Mouse (Mus musculus) neural tube, embryonic 12.5 days (tissue): ENCODE results near the gene Hist4h4. TPM values are rescaled to one million over a fixed set of nuclear protein-coding genes. Genes with fewer than 3 reads are reported as not detected.

Source experiments
- ATAC-seq: fragments of 200-750 bp; cut with Nextera tagmentation; 2 replicates; pipeline ENCODE4 v1.8.0; 2017; ENCODE audit warnings: low read depth, mild to moderate bottlenecking, moderate TSS enrichment, moderate library complexity; ENCODE audit not compliant: low FRiP score
- H3K27ac ChIP-seq: fragments of 300-500 bp; sonication (generic); 2 replicates; pipeline ENCODE4 v1.5.1; 2016
- H3K27me3 ChIP-seq: fragments of 300-500 bp; sonication (generic); replicated peaks from 2 replicates; pipeline ENCODE4 v1.6.1; 2016; ENCODE audit warnings: mild to moderate bottlenecking
- H3K36me3 ChIP-seq: fragments of 300-500 bp; sonication (generic); 2 replicates; pipeline ENCODE4 v1.6.1; 2016; ENCODE audit warnings: mild to moderate bottlenecking
- H3K4me1 ChIP-seq: fragments of 300-500 bp; sonication (generic); 2 replicates; pipeline ENCODE4 v1.6.1; 2016
- H3K4me2 ChIP-seq: fragments of 300-500 bp; sonication (generic); replicated peaks from 2 replicates; pipeline ENCODE4 v1.6.1; 2016; ENCODE audit warnings: mild to moderate bottlenecking
- H3K4me3 ChIP-seq: fragments of 300-500 bp; sonication (generic); 2 replicates; pipeline ENCODE4 v1.5.1; 2016
- H3K9ac ChIP-seq: fragments of 300-500 bp; sonication (generic); 2 replicates; pipeline ENCODE4 v1.6.1; 2016; ENCODE audit warnings: mild to moderate bottlenecking
- H3K9me3 ChIP-seq: fragments of 300-500 bp; sonication (generic); 2 replicates; pipeline ENCODE4 v1.6.1; 2016; ENCODE audit warnings: mild to moderate bottlenecking
- WGBS: fragments of 180-500 bp; shearing (Covaris S2); methylation state at CpG from one replicate; pipeline ENCODE4 v1.1.7; 2016; 5-methylcytosine and 5-hydroxymethylcytosine counted together
- polyA plus RNA-seq: library from polyadenylated mRNA; unstranded; fragments of >200 nt; fragmentation: Nextera tagmentation; extraction: Ambion mirVana; gene quantifications from 2 replicates; pipeline ENCODE4 v1.2.1, GENCODE M21; 2016

The Hist4h4 gene
- 0.45 and 0.67 TPM in 2 replicates for polyA plus RNA-seq

- peak within 1 kb of the TSS; percentile 74 for H3K4me2 ChIP-seq
- no peaks in the 10 kb centered on the region for H3K9me3 ChIP-seq
- WGBS, result under 1% methylated on average over 50 of the region's 50 CpGs
- peak within 1 kb of the TSS; percentile 99 for H3K27ac ChIP-seq
- H3K4me3 ChIP-seq, result peak within 1 kb of the TSS; percentile 68
- H3K4me1 ChIP-seq, result peaks cover 18% of the 10 kb centered on the region
- no peaks in the 10 kb centered on the region for H3K27me3 ChIP-seq
- peak within 1 kb of the TSS; percentile 80 for H3K9ac ChIP-seq
- no peaks in the 10 kb centered on the region for H3K36me3 ChIP-seq
- peak; percentile 77 for ATAC-seq
Measured at GRCm38 (mm10) chr6:136803739-136804633, at the start of gene Hist4h4. Gene Hist4h4 (minus strand): TSS chr6:136804415.

- Histone ChIP-seq H3K4me1 (peaks cover 9% of the 10 kb centered on the region), H3K36me3 (no peaks in the 10 kb centered on the region), H3K27me3 (no peaks in the 10 kb centered on the region), H3K27ac (no peak overlapping the region), H3K4me2 (no peak overlapping the region), H3K9me3 (no peaks in the 10 kb centered on the region), H3K4me3 (no peak overlapping the region), H3K9ac (no peak overlapping the region)
- ATAC-seq, result no peak
- WGBS, result 55% methylated on average over 3 of the region's 3 CpGs
Measured at GRCm38 (mm10) chr6:136852762-136853161, 48.5 kb upstream of the Hist4h4 start.

GRCm38 (mm10) chr6:136852348-136852747, 48.1 kb upstream of the Hist4h4 start:
- H3K9ac ChIP-seq, result no peak overlapping the region
- no peaks in the 10 kb centered on the region for H3K9me3 ChIP-seq
- 86% methylated on average over 4 of the region's 4 CpGs for WGBS
- no peaks in the 10 kb centered on the region for H3K36me3 ChIP-seq
- no peak overlapping the region for H3K27ac ChIP-seq
- ATAC-seq, result no peak
- H3K4me3 ChIP-seq, result no peak overlapping the region
- no peaks in the 10 kb centered on the region for H3K27me3 ChIP-seq
- peaks cover 5% of the 10 kb centered on the region; the same call in 1 of the 2 replicates for H3K4me1 ChIP-seq
- H3K4me2 ChIP-seq, result no peak overlapping the region

- no peak overlapping the region for H3K27ac ChIP-seq
- no peak overlapping the region for H3K4me2 ChIP-seq
- H3K9ac ChIP-seq, result no peak overlapping the region
- 80% methylated on average over 6 of the region's 6 CpGs for WGBS
- no peaks in the 10 kb centered on the region for H3K36me3 ChIP-seq
- no peak for ATAC-seq
- H3K27me3 ChIP-seq, result no peaks in the 10 kb centered on the region
- H3K4me3 ChIP-seq, result no peak overlapping the region
- H3K9me3 ChIP-seq, result no peaks in the 10 kb centered on the region
- H3K4me1 ChIP-seq, result peaks cover 4% of the 10 kb centered on the region; the same call in 1 of the 2 replicates
Measured at GRCm38 (mm10) chr6:136850267-136850666, 46.1 kb upstream of the Hist4h4 start.

GRCm38 (mm10) chr6:136848971-136849370, 44.8 kb upstream of the Hist4h4 start:
- Histone ChIP-seq H3K4me1 (peaks cover 4% of the 10 kb centered on the region; the same call in 1 of the 2 replicates), H3K9me3 (no peaks in the 10 kb centered on the region), H3K4me3 (no peak overlapping the region), H3K4me2 (no peak overlapping the region), H3K9ac (no peak overlapping the region), H3K27ac (no peak overlapping the region), H3K27me3 (no peaks in the 10 kb centered on the region), H3K36me3 (no peaks in the 10 kb centered on the region)
- ATAC-seq, result no peak
- 88% methylated on average over 5 of the region's 5 CpGs for WGBS

GRCm38 (mm10) chr6:136848399-136848798, 44.2 kb upstream of the Hist4h4 start:
- no peak overlapping the region for H3K4me2 ChIP-seq
- H3K27ac ChIP-seq, result no peak overlapping the region
- 90% methylated on average over 8 of the region's 8 CpGs for WGBS
- H3K4me3 ChIP-seq, result no peak overlapping the region
- ATAC-seq, result no peak
- no peaks in the 10 kb centered on the region for H3K36me3 ChIP-seq
- no peaks in the 10 kb centered on the region for H3K9me3 ChIP-seq
- peaks cover 4% of the 10 kb centered on the region; the same call in 1 of the 2 replicates for H3K4me1 ChIP-seq
- no peaks in the 10 kb centered on the region for H3K27me3 ChIP-seq
- no peak overlapping the region for H3K9ac ChIP-seq

- Histone ChIP-seq H3K27ac (no peak overlapping the region), H3K36me3 (no peaks in the 10 kb centered on the region), H3K27me3 (no peaks in the 10 kb centered on the region), H3K4me3 (no peak overlapping the region), H3K4me2 (no peak overlapping the region), H3K9me3 (no peaks in the 10 kb centered on the region), H3K9ac (no peak overlapping the region), H3K4me1 (peaks cover 3% of the 10 kb centered on the region; the same call in 1 of the 2 replicates)
- ATAC-seq, result no peak
- 24% methylated on average over 2 of the region's 2 CpGs for WGBS
Measured at GRCm38 (mm10) chr6:136847790-136848189, 43.6 kb upstream of the Hist4h4 start.

- Histone ChIP-seq H3K4me1 (no peaks in the 10 kb centered on the region), H3K4me3 (no peak overlapping the region), H3K36me3 (no peaks in the 10 kb centered on the region), H3K4me2 (no peak overlapping the region), H3K9me3 (no peaks in the 10 kb centered on the region), H3K27me3 (no peaks in the 10 kb centered on the region), H3K9ac (no peak overlapping the region), H3K27ac (no peak overlapping the region)
- no peak for ATAC-seq
- WGBS, result 92% methylated on average over 3 of the region's 3 CpGs
Measured at GRCm38 (mm10) chr6:136847267-136847666, 43.1 kb upstream of the Hist4h4 start.

- Histone ChIP-seq H3K36me3 (no peaks in the 10 kb centered on the region), H3K27ac (no peak overlapping the region), H3K4me3 (no peak overlapping the region), H3K4me1 (no peaks in the 10 kb centered on the region), H3K9me3 (no peaks in the 10 kb centered on the region), H3K4me2 (no peak overlapping the region), H3K9ac (no peak overlapping the region), H3K27me3 (no peaks in the 10 kb centered on the region)
- 75% methylated on average over 5 of the region's 5 CpGs for WGBS
- ATAC-seq, result no peak
Measured at GRCm38 (mm10) chr6:136845706-136846480, 41.7 kb upstream of the Hist4h4 start.

GRCm38 (mm10) chr6:136844903-136845302, 40.7 kb upstream of the Hist4h4 start:
- 50% methylated on average over 2 of the region's 2 CpGs for WGBS

GRCm38 (mm10) chr6:136837323-136837722, 33.1 kb upstream of the Hist4h4 start:
- Histone ChIP-seq H3K27ac (no peak overlapping the region), H3K36me3 (no peaks in the 10 kb centered on the region), H3K27me3 (no peaks in the 10 kb centered on the region), H3K4me3 (no peak overlapping the region), H3K4me1 (no peaks in the 10 kb centered on the region), H3K9me3 (no peaks in the 10 kb centered on the region), H3K4me2 (no peak overlapping the region), H3K9ac (no peak overlapping the region)
- no peak for ATAC-seq
- WGBS, result 84% methylated on average over 3 of the region's 3 CpGs

More at GRCm38 (mm10) chr6:136844903-136845302, 40.7 kb upstream of the Hist4h4 start:
- H3K4me3 ChIP-seq, result no peak overlapping the region
- no peak for ATAC-seq
- H3K9me3 ChIP-seq, result no peaks in the 10 kb centered on the region
- no peak overlapping the region for H3K9ac ChIP-seq
- no peaks in the 10 kb centered on the region for H3K4me1 ChIP-seq
- no peak overlapping the region for H3K4me2 ChIP-seq
- H3K36me3 ChIP-seq, result no peaks in the 10 kb centered on the region
- no peak overlapping the region for H3K27ac ChIP-seq
- no peaks in the 10 kb centered on the region for H3K27me3 ChIP-seq

GRCm38 (mm10) chr6:136835352-136835751, 31.1 kb upstream of the Hist4h4 start, which contains the start of gene Smco3:
Gene Smco3 (minus strand): TSS chr6:136835452.
- H3K9ac ChIP-seq, result no peak within 1 kb of the TSS
- no peaks in the 10 kb centered on the region for H3K27me3 ChIP-seq
- no peaks in the 10 kb centered on the region for H3K4me1 ChIP-seq
- no peaks in the 10 kb centered on the region for H3K36me3 ChIP-seq
- WGBS, result 60% methylated on average over 4 of the region's 4 CpGs
- H3K9me3 ChIP-seq, result no peaks in the 10 kb centered on the region
- H3K4me2 ChIP-seq, result no peak within 1 kb of the TSS
- no peak within 1 kb of the TSS for H3K4me3 ChIP-seq
- no peak within 1 kb of the TSS for H3K27ac ChIP-seq
- ATAC-seq, result no peak
